Mouse (Mus musculus) erythroblast, embryonic 14.5 days (primary cell): ENCODE results near the gene Trp53i11.

Source experiments
- GATA1 ChIP-seq: IDR thresholded peaks from 2 replicates; pipeline ENCODE4 v1.6.1; 2012; ENCODE audit warnings: low read length, inconsistent platforms, mixed read lengths
- TAL1 ChIP-seq: IDR thresholded peaks from 3 replicates; pipeline ENCODE4 v1.6.1; 2012; ENCODE audit warnings: low read length, inconsistent platforms, mixed read lengths

- no peak for TF ChIP-seq GATA1
- TF ChIP-seq TAL1, result no peak
Observed at GRCm38 (mm10) chr2:93212386-93212785, 25.0 kb downstream of the Trp53i11 start.
